Mouse (Mus musculus) layer of hippocampus, postnatal 25 days (tissue): ENCODE measurements around the gene Mnx1. TPM values are rescaled to one million over a fixed set of nuclear protein-coding genes. Genes with fewer than 3 reads are reported as not detected.

ENCODE experiments used
- DNase-seq, 2 experiments: peaks; one replicate each; pipeline ENCODE4 v3.0.0; 2022; ENCODE audit warnings: mixed read lengths in 2 of 2, low spot score in 1 of 2; ENCODE audit errors: extremely low spot score in 1 of 2
- total RNA-seq, 2 experiments: library from RNA; stranded (reverse); gene quantifications; 2 replicates each; pipeline ENCODE4 v1.2.3; 2021

Gene Mnx1
- total RNA-seq: not detected

- no peak for DNase-seq
Measured at GRCm38 (mm10) chr5:29478208-29479197, at the start of gene Mnx1. Gene Mnx1, minus strand, starts transcription at chr5:29478470.

GRCm38 (mm10) chr5:29516432-29516831 lies 38.2 kb upstream of the Mnx1 start:
- no peak for DNase-seq

- no peak for DNase-seq
Measured at GRCm38 (mm10) chr5:29515888-29516287, 37.6 kb upstream of the Mnx1 start.

- DNase-seq: no peak
Measured at GRCm38 (mm10) chr5:29507013-29507412, 28.7 kb upstream of the Mnx1 start.

GRCm38 (mm10) chr5:29487321-29487720 lies 9.1 kb upstream of the Mnx1 start:
- no peak for DNase-seq

- no peak for DNase-seq
Measured at GRCm38 (mm10) chr5:29485941-29486320, 7.7 kb upstream of the Mnx1 start.

GRCm38 (mm10) chr5:29484965-29485940 lies 7.0 kb upstream of the Mnx1 start:
- no peak for DNase-seq

GRCm38 (mm10) chr5:29483801-29484200 lies 5.5 kb upstream of the Mnx1 start:
- no peak for DNase-seq

GRCm38 (mm10) chr5:29479198-29479593 lies 926 bp upstream of the Mnx1 start:
- no peak for DNase-seq

GRCm38 (mm10) chr5:29477474-29478207 lies 629 bp downstream of the Mnx1 start:
- DNase-seq: no peak

- no peak for DNase-seq
Measured at GRCm38 (mm10) chr5:29476021-29476420, 2.2 kb downstream of the Mnx1 start.

- DNase-seq: no peak
Measured at GRCm38 (mm10) chr5:29475556-29475955, 2.7 kb downstream of the Mnx1 start.

- no peak for DNase-seq
Measured at GRCm38 (mm10) chr5:29475041-29475440, 3.2 kb downstream of the Mnx1 start.

GRCm38 (mm10) chr5:29474246-29474960 lies 3.9 kb downstream of the Mnx1 start:
- no peak for DNase-seq

- DNase-seq: no peak
Measured at GRCm38 (mm10) chr5:29473551-29474245, 4.6 kb downstream of the Mnx1 start.

- no peak for DNase-seq
Measured at GRCm38 (mm10) chr5:29471855-29472665, 6.2 kb downstream of the Mnx1 start.

GRCm38 (mm10) chr5:29471396-29471795 lies 6.9 kb downstream of the Mnx1 start:
- DNase-seq: no peak

GRCm38 (mm10) chr5:29470851-29471394 lies 7.3 kb downstream of the Mnx1 start:
- DNase-seq: no peak
